Mouse (Mus musculus): Measurements from ENCODE around the gene Msrb2.

The Msrb2 gene

GRCm38 (mm10) chr2:19390411-19391143 lies 19.3 kb downstream of the Msrb2 start:
- no peak for DNase-seq

GRCm38 (mm10) chr2:19391649-19392048 lies 20.4 kb downstream of the Msrb2 start:
- no peak for DNase-seq

DNA sequence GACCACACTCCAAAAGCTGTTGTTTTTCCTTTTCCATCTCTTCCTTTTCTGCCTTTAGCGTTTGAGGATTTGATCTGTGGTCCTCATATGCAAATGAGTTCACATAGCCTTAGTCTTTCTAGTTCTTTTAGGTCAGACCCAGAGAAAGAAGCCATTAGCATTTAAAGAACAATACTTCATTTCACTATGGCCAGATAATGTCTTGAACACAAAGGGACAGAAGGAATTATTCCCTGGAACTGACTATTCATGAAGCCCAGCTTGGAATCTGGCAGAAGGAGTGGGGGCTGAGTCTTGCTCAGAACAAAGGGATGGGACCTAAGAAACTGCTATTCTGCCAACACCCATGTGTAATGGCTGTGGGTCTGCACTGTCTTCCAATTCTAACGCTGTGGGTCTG lies 21.6 kb downstream of the Msrb2 start:
- no peak for DNase-seq

- DNase-seq = no peak
These were observed 34.2 kb downstream of the Msrb2 start for GRCm38 (mm10) chr2:19405409-19405808.

- no peak for DNase-seq
These were observed 35.3 kb downstream of the Msrb2 start for GRCm38 (mm10) chr2:19406531-19406930.

DNA sequence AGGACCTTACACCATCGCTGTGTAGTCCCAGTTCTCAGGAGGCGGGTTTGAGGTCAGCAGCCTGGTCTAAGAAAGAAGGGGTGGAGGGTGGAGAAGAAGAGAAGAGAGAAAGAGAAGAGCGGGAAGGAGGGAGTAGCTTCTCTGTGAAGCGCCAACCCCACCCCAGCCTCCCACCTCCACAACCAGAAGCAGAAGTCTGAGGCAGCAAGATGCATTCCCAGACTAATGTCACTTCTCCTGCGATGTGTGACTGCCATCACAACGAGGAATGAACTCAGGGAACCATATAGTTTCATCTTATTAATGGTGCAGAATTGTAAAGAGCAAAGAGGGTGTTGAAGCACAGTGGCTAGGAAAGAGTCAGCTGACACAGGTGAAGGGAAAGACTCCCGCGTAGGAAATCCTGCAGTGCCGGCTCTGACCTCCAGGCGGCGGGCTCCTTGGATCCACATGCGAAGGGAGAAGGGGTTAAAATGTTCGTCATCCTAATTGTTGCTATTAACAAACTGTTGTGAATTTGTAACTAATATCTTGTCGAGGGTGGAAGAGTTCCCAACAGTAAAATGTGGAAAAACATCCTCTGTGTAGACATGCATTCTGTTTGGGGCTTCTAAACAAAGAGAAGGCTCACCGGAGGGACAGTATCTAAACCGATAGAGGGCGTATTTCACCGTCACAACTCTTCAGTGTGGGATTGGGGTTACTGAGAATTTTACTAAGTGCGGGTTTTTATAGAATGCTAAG lies 43.2 kb downstream of the Msrb2 start:
- DNase-seq = peak; percentile 15 to 25

GRCm38 (mm10) chr2:19415063-19415521 lies 43.9 kb downstream of the Msrb2 start:
- DNase-seq = no peak

GRCm38 (mm10) chr2:19416066-19416465 lies 44.8 kb downstream of the Msrb2 start:
- DNase-seq = no peak

- no peak for DNase-seq
These were observed 48.6 kb downstream of the Msrb2 start for GRCm38 (mm10) chr2:19419686-19420345.

DNA sequence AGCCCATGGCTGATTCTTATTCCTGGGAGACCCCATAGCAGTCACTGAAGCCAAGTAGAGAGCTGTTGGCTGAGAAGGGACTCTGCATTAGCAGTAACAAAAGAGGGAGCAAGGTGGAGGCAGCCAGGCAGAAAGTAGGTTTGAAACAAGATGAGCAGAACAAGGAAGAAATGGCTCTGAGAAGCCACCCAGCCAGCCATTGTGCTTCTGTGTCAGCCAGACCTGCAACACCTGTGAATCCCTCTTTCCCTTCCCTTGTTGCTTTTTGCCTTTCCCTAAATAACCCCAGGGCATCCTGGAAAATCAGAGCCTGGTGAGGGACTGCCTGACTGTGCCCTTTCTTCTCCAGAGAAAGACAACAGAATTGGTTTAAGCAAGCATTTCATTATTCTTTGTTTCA lies 51.0 kb downstream of the Msrb2 start:
- no peak for DNase-seq

DNA sequence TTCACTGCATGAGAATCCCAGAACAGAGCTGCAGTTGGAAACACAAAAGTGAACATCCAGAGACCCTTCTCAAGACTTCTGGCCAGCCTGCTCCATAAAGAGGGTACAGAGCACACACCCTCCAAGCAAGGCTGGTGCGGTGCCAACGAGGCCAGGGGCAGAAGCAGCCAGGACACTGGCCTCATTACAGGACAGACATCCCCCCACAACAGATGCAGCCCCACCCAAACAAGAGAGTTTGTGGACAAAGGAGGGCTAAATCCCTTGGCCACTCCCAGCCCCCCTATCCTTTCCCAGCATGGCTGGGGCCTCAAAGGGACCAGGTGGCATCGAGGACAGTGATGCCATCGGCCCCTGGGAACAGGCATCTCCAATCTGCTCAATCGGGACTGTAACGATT lies 51.8 kb downstream of the Msrb2 start:
- DNase-seq = no peak

- no peak for DNase-seq
These were observed 57.8 kb downstream of the Msrb2 start for GRCm38 (mm10) chr2:19429031-19429430.

GRCm38 (mm10) chr2:19429691-19430690 lies 58.8 kb downstream of the Msrb2 start:
- DNase-seq = no peak

DNA sequence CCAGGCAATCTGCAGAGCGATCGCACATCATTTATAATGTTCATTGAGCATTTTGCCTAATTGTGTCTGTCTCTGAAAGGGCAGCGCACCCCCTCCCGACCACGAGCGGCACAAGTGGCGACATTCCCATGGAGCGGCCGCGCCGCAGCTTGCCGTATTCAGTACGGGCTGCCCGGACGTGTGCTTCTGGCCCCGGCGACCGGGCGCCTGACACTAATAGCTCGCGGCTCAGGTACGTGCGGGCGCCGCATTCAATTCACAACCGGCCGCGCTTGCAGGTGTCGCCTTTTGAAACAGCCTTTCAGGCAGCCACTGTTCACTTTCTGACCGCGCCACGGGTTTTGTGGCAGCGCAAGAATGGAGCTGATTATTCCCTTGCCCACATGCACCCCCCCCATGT lies 59.5 kb downstream of the Msrb2 start:
- DNase-seq = no peak

DNA sequence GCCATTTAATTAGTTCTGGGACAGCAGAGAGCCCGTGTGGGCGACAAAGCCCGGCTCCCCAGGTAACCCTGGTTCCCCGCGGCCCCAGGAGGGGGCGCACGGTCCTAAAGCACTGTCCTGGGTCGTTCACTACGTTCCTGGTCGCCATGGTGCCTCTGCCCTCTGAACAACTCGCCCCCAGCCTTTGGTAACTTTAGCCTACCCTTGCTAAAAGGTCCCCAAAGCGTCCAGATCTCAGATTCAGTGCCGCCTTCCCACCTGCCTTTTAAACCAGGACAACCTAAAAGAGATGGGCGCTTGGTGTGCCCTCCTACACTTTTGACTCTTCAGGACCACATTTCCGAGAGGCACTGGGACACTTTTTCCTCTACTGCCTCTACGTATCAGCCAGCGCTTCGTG lies 59.9 kb downstream of the Msrb2 start:
- no peak for DNase-seq

- DNase-seq = no peak
These were observed 60.5 kb downstream of the Msrb2 start for GRCm38 (mm10) chr2:19431614-19432323.

- no peak for DNase-seq
These were observed 73.1 kb downstream of the Msrb2 start for GRCm38 (mm10) chr2:19444346-19444745.
